Mouse (Mus musculus) lung, postnatal 0 days (tissue): ENCODE measurements at regions not wholly inside any gene's neighbourhood (a gene's known extent, or its start where the extent isn't known, plus 50 kb on each side); places are given as distances from the start of the nearest gene placed in this dataset.

ENCODE experiments used
- ATAC-seq: fragments of 200-750 bp; cut with Nextera tagmentation; 2 replicates; pipeline ENCODE4 v1.8.0; 2017; ENCODE audit warnings: moderate library complexity
- DNase-seq: peaks from one replicate; pipeline ENCODE4 v3.0.0-alpha.2; 2016; ENCODE audit warnings: low spot score
- H3K27ac ChIP-seq: fragments of 300-500 bp; sonication (generic); 2 replicates; pipeline ENCODE4 v1.5.1; 2014; ENCODE audit warnings: antibody characterized with exemption, mild to moderate bottlenecking, low read length, mixed read lengths
- H3K27me3 ChIP-seq: fragments of 300-500 bp; sonication (generic); replicated peaks from 2 replicates; pipeline ENCODE4 v1.6.1; 2014; ENCODE audit warnings: low read length, mixed read lengths; ENCODE audit not compliant: insufficient read depth
- H3K36me3 ChIP-seq: fragments of 300-500 bp; sonication (generic); 2 replicates; pipeline ENCODE4 v1.6.1; 2014; ENCODE audit warnings: low read length, mixed read lengths; ENCODE audit not compliant: insufficient read depth
- H3K4me1 ChIP-seq: fragments of 300-500 bp; sonication (generic); 2 replicates; pipeline ENCODE4 v1.6.1; 2014; ENCODE audit warnings: antibody characterized with exemption, low read depth, low read length, mixed read lengths; ENCODE audit not compliant: insufficient read depth
- H3K4me2 ChIP-seq: fragments of 300-500 bp; sonication (generic); replicated peaks from 2 replicates; pipeline ENCODE4 v1.6.1; 2014; ENCODE audit warnings: low read depth, mild to moderate bottlenecking, low read length, moderate library complexity, mixed read lengths
- H3K4me3 ChIP-seq: fragments of 300-500 bp; sonication (generic); 2 replicates; pipeline ENCODE4 v1.5.1; 2014; ENCODE audit warnings: low read depth, low read length
- H3K9ac ChIP-seq: fragments of 300-500 bp; sonication (generic); replicated peaks from 2 replicates; pipeline ENCODE4 v1.6.1; 2014; ENCODE audit warnings: low read depth, mild to moderate bottlenecking
- H3K9me3 ChIP-seq: fragments of 300-500 bp; sonication (generic); 2 replicates; pipeline ENCODE4 v1.6.1; 2016; ENCODE audit warnings: low read length, mixed read lengths
- CTCF ChIP-seq: IDR thresholded peaks from 2 replicates; pipeline ENCODE4 v1.5.1; 2016; ENCODE audit warnings: antibody characterized with exemption, mild to moderate bottlenecking
- EP300 ChIP-seq: IDR thresholded peaks from 2 replicates; pipeline ENCODE4 v1.6.1; 2016; ENCODE audit warnings: antibody characterized with exemption, mild to moderate bottlenecking, control low read depth
- WGBS: fragments of 180-500 bp; shearing (Covaris S2); extraction: QIAGEN DNeasy Blood & Tissue Kit; methylation state at CpG from one replicate; pipeline ENCODE4 v1.1.7; 2014; 5-methylcytosine and 5-hydroxymethylcytosine counted together

GRCm38 (mm10) chr10:98333411-98334067 is 580.7 kb upstream of the Atp2b1 start:
- Histone ChIP-seq H3K27me3 (no peaks in the 10 kb centered on the region), H3K4me1 (no peaks in the 10 kb centered on the region), H3K9me3 (no peaks in the 10 kb centered on the region), H3K27ac (no peak overlapping the region), H3K4me3 (no peak overlapping the region), H3K36me3 (no peaks in the 10 kb centered on the region), H3K4me2 (no peak overlapping the region), H3K9ac (no peak overlapping the region)
- ATAC-seq (peak; percentile 63), DNase-seq (peak; percentile 43)
- no peak for TF ChIP-seq EP300
- TF ChIP-seq CTCF = no peak
- 60% methylated on average over 6 of the region's 6 CpGs for WGBS

GRCm38 (mm10) chr10:98343827-98344226 is 570.4 kb upstream of the Atp2b1 start:
- no peaks in the 10 kb centered on the region for H3K9me3 ChIP-seq
- no peak overlapping the region for H3K27ac ChIP-seq
- WGBS = 70% methylated on average over 5 of the region's 5 CpGs
- DNase-seq = no peak
- TF ChIP-seq CTCF (no peak), EP300 (no peak)
- H3K4me2 ChIP-seq = no peak overlapping the region
- ATAC-seq = no peak
- H3K9ac ChIP-seq = no peak overlapping the region
- no peaks in the 10 kb centered on the region for H3K4me1 ChIP-seq
- no peak overlapping the region for H3K4me3 ChIP-seq
- no peaks in the 10 kb centered on the region for H3K36me3 ChIP-seq
- no peaks in the 10 kb centered on the region for H3K27me3 ChIP-seq

GRCm38 (mm10) chr10:98349466-98349865 is 564.7 kb upstream of the Atp2b1 start:
- no peak for TF ChIP-seq EP300
- TF ChIP-seq CTCF = no peak
- Histone ChIP-seq H3K27ac (no peak overlapping the region), H3K9ac (no peak overlapping the region), H3K4me1 (no peaks in the 10 kb centered on the region), H3K4me2 (no peak overlapping the region), H3K4me3 (no peak overlapping the region), H3K36me3 (no peaks in the 10 kb centered on the region), H3K9me3 (no peaks in the 10 kb centered on the region), H3K27me3 (no peaks in the 10 kb centered on the region)
- 44% methylated on average over 5 of the region's 5 CpGs for WGBS
- DNase-seq = peak; percentile 43
- ATAC-seq = no peak

GRCm38 (mm10) chr10:98350318-98350926 is 563.8 kb upstream of the Atp2b1 start:
- H3K27ac ChIP-seq = no peak overlapping the region

GRCm38 (mm10) chr10:98352061-98352460 is 562.1 kb upstream of the Atp2b1 start:
- Histone ChIP-seq H3K36me3 (no peaks in the 10 kb centered on the region), H3K9ac (no peak overlapping the region), H3K4me3 (no peak overlapping the region), H3K4me2 (no peak overlapping the region), H3K27ac (no peak overlapping the region), H3K4me1 (no peaks in the 10 kb centered on the region), H3K9me3 (no peaks in the 10 kb centered on the region), H3K27me3 (no peaks in the 10 kb centered on the region)
- ATAC-seq = peak; percentile 73
- no peak for TF ChIP-seq CTCF
- TF ChIP-seq EP300 = 0 out of 2 replicates have a peak, but pooled peaks have one; percentile 34
- WGBS = 56% methylated on average over 2 of the region's 2 CpGs
- peak; percentile 85 for DNase-seq

More at GRCm38 (mm10) chr10:98350318-98350926, 563.8 kb upstream of the Atp2b1 start:
- TF ChIP-seq EP300 (no peak), CTCF (no peak)
- no peak for DNase-seq
- Histone ChIP-seq H3K9me3 (no peaks in the 10 kb centered on the region), H3K9ac (no peak overlapping the region), H3K4me1 (no peaks in the 10 kb centered on the region), H3K36me3 (no peaks in the 10 kb centered on the region), H3K27me3 (no peaks in the 10 kb centered on the region), H3K4me3 (no peak overlapping the region), H3K4me2 (no peak overlapping the region)
- no peak for ATAC-seq
- WGBS = 94% methylated on average over 6 of the region's 6 CpGs

- Histone ChIP-seq H3K36me3 (no peaks in the 10 kb centered on the region), H3K9ac (no peak overlapping the region), H3K4me2 (no peak overlapping the region), H3K4me3 (no peak overlapping the region), H3K4me1 (no peaks in the 10 kb centered on the region), H3K27ac (no peak overlapping the region), H3K9me3 (no peaks in the 10 kb centered on the region), H3K27me3 (no peaks in the 10 kb centered on the region)
- ATAC-seq = no peak
- WGBS = 95% methylated on average over 2 of the region's 2 CpGs
- no peak for TF ChIP-seq EP300
- TF ChIP-seq CTCF = no peak
- DNase-seq = no peak
These were observed 559.7 kb upstream of the Atp2b1 start for GRCm38 (mm10) chr10:98354486-98354885.
